In the genomic region with DNA sequence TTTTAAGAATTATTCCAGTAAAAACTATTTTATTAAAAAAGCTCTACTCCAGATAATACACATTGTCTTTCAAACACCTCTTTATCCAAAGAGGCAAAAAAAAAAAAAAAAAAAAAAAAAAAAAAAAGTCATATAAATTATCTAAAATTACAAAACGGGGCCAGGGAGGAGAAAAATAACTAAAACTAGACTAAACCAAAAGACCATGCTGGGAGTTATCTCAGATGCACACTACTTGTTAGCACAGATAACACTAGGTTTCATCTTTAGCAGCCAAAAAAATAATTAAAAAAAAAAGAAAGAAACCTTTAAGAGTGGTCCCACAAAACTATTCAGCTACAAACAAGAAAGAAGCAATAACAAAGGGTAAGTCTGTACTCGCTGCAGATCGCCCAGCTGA, we compare ENCODE assay signal across 13 mouse cellular contexts.
"Had no signal": no experiment of that assay in that cellular context is flagged by ENCODE, and none has a peak within 500 bp of the region (broad histone marks: within the 10 kb centered on the region; RNA-seq: fewer than 3 reads in every experiment).

No protein-coding gene starts in this region.

- H3K4me2 ChIP-seq: kidney, embryonic 15.5 days; limb, embryonic 15.5 days; lung, embryonic 14.5 days; midbrain, embryonic 12.5 days had no signal

- H3K4me3 ChIP-seq: kidney, embryonic 15.5 days; left cerebral cortex, adult 2 months; limb, embryonic 15.5 days; megakaryocyte, embryonic 14.5 days; midbrain, embryonic 12.5 days had no signal

- H3K9ac ChIP-seq: kidney, embryonic 15.5 days; limb, embryonic 15.5 days; lung, embryonic 14.5 days; midbrain, embryonic 12.5 days had no signal

- H3K27ac ChIP-seq: kidney, embryonic 15.5 days; left cerebral cortex, adult 2 months; limb, embryonic 15.5 days; midbrain, embryonic 12.5 days had no signal

- H3K4me1 ChIP-seq: kidney, embryonic 15.5 days; limb, embryonic 15.5 days; midbrain, embryonic 12.5 days had no signal

- ATAC-seq: intestine, embryonic 16.5 days had no signal

- DNase-seq: kidney, adult 2 months; kidney, postnatal 14 days; lung, embryonic 14.5 days; lung, postnatal 10 days; lung, postnatal 4 days; right cerebral cortex, postnatal 14 days; thymus, postnatal 36 days had no signal

- H3K9me3 ChIP-seq: kidney, embryonic 15.5 days; limb, embryonic 15.5 days; megakaryocyte, embryonic 14.5 days; midbrain, embryonic 12.5 days had no signal

- H3K27me3 ChIP-seq: kidney, embryonic 15.5 days; limb, embryonic 15.5 days; megakaryocyte, embryonic 14.5 days; midbrain, embryonic 12.5 days had no signal
